Mouse (Mus musculus) kidney, embryonic 15.5 days (tissue): ENCODE measurements around the gene Nfx1. TPM values are rescaled to one million over a fixed set of nuclear protein-coding genes. Genes with fewer than 3 reads are reported as not detected.

Source experiments
- ATAC-seq: fragments of 200-750 bp; cut with Nextera tagmentation; replicated peaks from 2 replicates; pipeline ENCODE4 v1.8.0; 2017; ENCODE audit warnings: moderate TSS enrichment; ENCODE audit not compliant: low FRiP score
- H3K27ac ChIP-seq: fragments of 300-500 bp; sonication (generic); 2 replicates; pipeline ENCODE4 v1.5.1; 2015; ENCODE audit warnings: mild to moderate bottlenecking, inconsistent platforms
- H3K27me3 ChIP-seq: fragments of 300-500 bp; sonication (generic); 2 replicates; pipeline ENCODE4 v1.6.1; 2015; ENCODE audit warnings: inconsistent platforms
- H3K36me3 ChIP-seq: fragments of 300-500 bp; sonication (generic); 2 replicates; pipeline ENCODE4 v1.6.1; 2015; ENCODE audit warnings: inconsistent platforms
- H3K4me1 ChIP-seq: fragments of 300-500 bp; sonication (generic); 2 replicates; pipeline ENCODE4 v1.6.1; 2015; ENCODE audit warnings: inconsistent platforms
- H3K4me2 ChIP-seq: fragments of 300-500 bp; sonication (generic); 2 replicates; pipeline ENCODE4 v1.6.1; 2015; ENCODE audit warnings: moderate library complexity, mild to moderate bottlenecking, inconsistent platforms
- H3K4me3 ChIP-seq: fragments of 300-500 bp; sonication (generic); replicated peaks from 2 replicates; pipeline ENCODE4 v1.5.1; 2015; ENCODE audit warnings: mild to moderate bottlenecking, inconsistent platforms
- H3K9ac ChIP-seq: fragments of 300-500 bp; sonication (generic); 2 replicates; pipeline ENCODE4 v1.6.1; 2015; ENCODE audit warnings: mild to moderate bottlenecking, inconsistent platforms
- H3K9me3 ChIP-seq: fragments of 300-500 bp; sonication (generic); replicated peaks from 2 replicates; pipeline ENCODE4 v1.6.1; 2016; ENCODE audit warnings: inconsistent platforms
- WGBS: fragments of 180-500 bp; shearing (Covaris S2); methylation state at CpG from one replicate; pipeline ENCODE4 v1.1.7; 2015; ENCODE audit warnings: mixed read lengths; 5-methylcytosine and 5-hydroxymethylcytosine counted together
- polyA plus RNA-seq: library from polyadenylated mRNA; unstranded; fragments of >200 nt; fragmentation: Nextera tagmentation; extraction: Ambion mirVana; gene quantifications from 2 replicates; pipeline ENCODE4 v1.2.1, GENCODE M21; 2015

The Nfx1 gene
- polyA plus RNA-seq, 1 experiment from 2014 or later = 87.3 TPM

- Histone ChIP-seq H3K27ac (no peak overlapping the region), H3K27me3 (no peaks in the 10 kb centered on the region), H3K4me1 (no peaks in the 10 kb centered on the region), H3K9ac (no peak overlapping the region), H3K36me3 (peaks cover 45% of the 10 kb centered on the region), H3K4me3 (no peak overlapping the region), H3K9me3 (no peaks in the 10 kb centered on the region), H3K4me2 (no peak overlapping the region)
- 83% methylated on average over 3 of the region's 3 CpGs for WGBS
- no peak for ATAC-seq
Observed at GRCm38 (mm10) chr4:41027872-41028271, 57.2 kb downstream of the Nfx1 start.

- Histone ChIP-seq H3K9me3 (no peaks in the 10 kb centered on the region), H3K36me3 (peaks cover 42% of the 10 kb centered on the region), H3K4me2 (no peak overlapping the region), H3K27me3 (no peaks in the 10 kb centered on the region), H3K4me1 (no peaks in the 10 kb centered on the region), H3K27ac (no peak overlapping the region), H3K9ac (no peak overlapping the region), H3K4me3 (no peak overlapping the region)
- ATAC-seq = no peak
- WGBS = 80% methylated on average over 4 of the region's 4 CpGs
Observed at GRCm38 (mm10) chr4:41028272-41028671, 57.6 kb downstream of the Nfx1 start.

- Histone ChIP-seq H3K36me3 (peaks cover 31% of the 10 kb centered on the region), H3K4me2 (no peak overlapping the region), H3K4me3 (no peak overlapping the region), H3K9ac (no peak overlapping the region), H3K27ac (no peak overlapping the region), H3K27me3 (no peaks in the 10 kb centered on the region), H3K9me3 (no peaks in the 10 kb centered on the region), H3K4me1 (no peaks in the 10 kb centered on the region)
- no peak for ATAC-seq
- 87% methylated on average over 5 of the region's 5 CpGs for WGBS
Observed at GRCm38 (mm10) chr4:41029372-41029771, 58.7 kb downstream of the Nfx1 start.

DNA sequence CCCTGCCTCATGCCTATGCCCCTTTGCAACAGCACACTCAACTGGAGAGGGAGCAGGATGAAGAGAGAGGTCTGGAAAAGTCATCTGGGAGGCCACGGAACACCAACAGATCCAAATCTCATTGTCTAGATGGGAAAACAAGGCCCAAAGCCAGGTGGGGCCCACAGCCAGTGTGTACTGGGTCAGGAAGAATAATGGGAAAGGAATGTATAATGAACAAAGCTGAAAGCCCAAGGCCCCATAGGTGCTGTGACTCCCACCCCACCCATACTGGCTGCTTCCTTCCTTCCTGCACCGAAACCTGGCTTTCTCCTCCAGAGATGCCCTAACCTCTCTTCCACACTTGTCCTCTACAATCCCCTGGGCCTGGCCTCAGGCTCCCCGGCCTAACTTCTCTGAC lies 60.5 kb downstream of the Nfx1 start:
- ATAC-seq = no peak
- H3K9ac ChIP-seq = no peak overlapping the region
- no peaks in the 10 kb centered on the region for H3K27me3 ChIP-seq
- no peak overlapping the region for H3K27ac ChIP-seq
- H3K36me3 ChIP-seq = peaks cover 18% of the 10 kb centered on the region
- H3K9me3 ChIP-seq = no peaks in the 10 kb centered on the region
- 59% methylated on average over 3 of the region's 3 CpGs for WGBS
- H3K4me3 ChIP-seq = no peak overlapping the region
- no peaks in the 10 kb centered on the region for H3K4me1 ChIP-seq
- H3K4me2 ChIP-seq = no peak overlapping the region

DNA sequence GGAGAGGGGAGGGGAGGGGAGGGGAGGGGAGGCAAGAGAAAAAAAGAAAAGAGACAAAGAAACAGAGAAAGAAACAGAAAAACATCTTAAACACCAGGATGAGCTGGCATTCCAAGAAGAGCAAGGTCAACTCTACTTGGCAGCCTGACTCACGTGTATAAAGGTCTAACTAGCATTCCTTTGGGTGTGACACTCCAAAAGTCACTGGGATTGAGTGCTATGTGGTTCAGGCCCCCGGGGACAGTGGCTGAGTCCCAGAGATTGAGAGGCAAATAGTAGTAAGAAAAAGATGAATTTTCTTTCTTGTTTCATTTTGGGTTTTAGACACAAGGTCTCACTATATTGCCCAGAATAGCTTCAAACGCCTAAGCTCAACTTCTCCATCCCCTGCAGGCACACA lies 67.2 kb downstream of the Nfx1 start:
- ATAC-seq = no peak
- 55% methylated on average over 3 of the region's 3 CpGs for WGBS
- Histone ChIP-seq H3K4me1 (peaks cover 15% of the 10 kb centered on the region), H3K4me3 (no peak overlapping the region), H3K9ac (no peak overlapping the region), H3K27me3 (no peaks in the 10 kb centered on the region), H3K9me3 (no peaks in the 10 kb centered on the region), H3K4me2 (no peak overlapping the region), H3K36me3 (no peaks in the 10 kb centered on the region), H3K27ac (no peak overlapping the region)

DNA sequence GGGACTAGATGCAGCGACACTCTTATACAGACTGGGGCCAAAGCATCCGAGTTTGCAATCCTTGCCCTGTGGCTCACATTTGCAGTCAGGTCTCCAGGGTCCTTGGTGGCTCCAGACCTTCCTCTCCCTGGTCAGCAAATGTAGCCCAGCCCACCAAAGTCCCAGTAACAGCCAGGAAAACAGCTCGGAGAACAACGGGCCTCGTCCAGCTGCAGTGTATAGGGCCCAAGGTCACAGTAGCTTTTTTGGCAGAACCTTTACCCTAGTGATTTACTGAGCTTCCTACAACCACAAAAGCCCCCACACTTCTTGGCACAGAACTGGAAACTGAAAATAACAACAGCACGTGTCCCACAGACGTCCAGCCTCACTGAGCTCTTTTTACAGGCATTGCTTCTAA lies 70.3 kb downstream of the Nfx1 start:
- peak; percentile 47 for ATAC-seq

GRCm38 (mm10) chr4:41042880-41043279 lies 72.2 kb downstream of the Nfx1 start:
- peak overlapping the region; percentile 12; the same call in 1 of the 2 replicates for H3K4me2 ChIP-seq
- no peaks in the 10 kb centered on the region for H3K36me3 ChIP-seq
- no peak overlapping the region for H3K27ac ChIP-seq
- no peak overlapping the region for H3K9ac ChIP-seq
- H3K4me1 ChIP-seq = peaks cover 17% of the 10 kb centered on the region
- no peaks in the 10 kb centered on the region for H3K27me3 ChIP-seq
- no peak overlapping the region for H3K4me3 ChIP-seq
- H3K9me3 ChIP-seq = no peaks in the 10 kb centered on the region
- ATAC-seq = peak; percentile 55; the same call in 1 of the 2 replicates
- whole genome bisulfite sequencing = 45% methylated on average over 12 of the region's 12 CpGs

More for the DNA sequence above, 70.3 kb downstream of the Nfx1 start:
- peak overlapping the region; percentile 56; the same call in 1 of the 2 replicates for H3K27ac ChIP-seq
- no peak overlapping the region for H3K4me2 ChIP-seq
- 33% methylated on average over 7 of the region's 7 CpGs for WGBS
- no peaks in the 10 kb centered on the region for H3K9me3 ChIP-seq
- H3K4me3 ChIP-seq = no peak overlapping the region
- peaks cover 17% of the 10 kb centered on the region for H3K4me1 ChIP-seq
- no peaks in the 10 kb centered on the region for H3K36me3 ChIP-seq
- H3K27me3 ChIP-seq = no peaks in the 10 kb centered on the region
- H3K9ac ChIP-seq = no peak overlapping the region

- Histone ChIP-seq H3K36me3 (no peaks in the 10 kb centered on the region), H3K9me3 (no peaks in the 10 kb centered on the region), H3K4me2 (no peak overlapping the region), H3K4me3 (no peak overlapping the region), H3K27me3 (no peaks in the 10 kb centered on the region), H3K27ac (no peak overlapping the region), H3K9ac (no peak overlapping the region), H3K4me1 (peaks cover 17% of the 10 kb centered on the region)
- 77% methylated on average over 5 of the region's 5 CpGs for WGBS
- no peak for ATAC-seq
Observed at GRCm38 (mm10) chr4:41043961-41044360, 73.3 kb downstream of the Nfx1 start.

DNA sequence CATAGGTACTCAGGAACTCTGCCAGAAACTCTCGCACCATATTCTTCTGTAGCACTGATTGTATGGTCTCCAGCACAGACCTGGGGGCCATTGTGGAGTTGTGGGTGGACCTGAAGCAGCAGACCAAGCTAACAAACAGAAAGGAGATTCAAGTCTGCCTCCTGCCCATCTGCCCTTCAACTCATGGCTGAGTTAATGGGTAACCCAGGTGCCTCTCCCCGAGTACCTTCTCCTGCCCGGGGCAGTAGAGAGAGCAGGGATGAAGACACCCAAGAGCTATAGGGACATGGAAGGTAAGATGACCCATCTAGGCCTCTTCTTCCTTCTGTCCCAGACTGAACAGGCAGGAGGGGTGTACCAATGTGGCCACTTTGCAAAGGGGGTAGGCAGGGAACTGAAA lies 74.6 kb downstream of the Nfx1 start:
- no peak overlapping the region for H3K27ac ChIP-seq
- H3K4me3 ChIP-seq = no peak overlapping the region
- WGBS = 78% methylated on average over 3 of the region's 3 CpGs
- no peak for ATAC-seq
- H3K9me3 ChIP-seq = no peaks in the 10 kb centered on the region
- no peaks in the 10 kb centered on the region for H3K36me3 ChIP-seq
- H3K4me2 ChIP-seq = no peak overlapping the region
- H3K4me1 ChIP-seq = peaks cover 16% of the 10 kb centered on the region
- H3K9ac ChIP-seq = no peak overlapping the region
- H3K27me3 ChIP-seq = no peaks in the 10 kb centered on the region

DNA sequence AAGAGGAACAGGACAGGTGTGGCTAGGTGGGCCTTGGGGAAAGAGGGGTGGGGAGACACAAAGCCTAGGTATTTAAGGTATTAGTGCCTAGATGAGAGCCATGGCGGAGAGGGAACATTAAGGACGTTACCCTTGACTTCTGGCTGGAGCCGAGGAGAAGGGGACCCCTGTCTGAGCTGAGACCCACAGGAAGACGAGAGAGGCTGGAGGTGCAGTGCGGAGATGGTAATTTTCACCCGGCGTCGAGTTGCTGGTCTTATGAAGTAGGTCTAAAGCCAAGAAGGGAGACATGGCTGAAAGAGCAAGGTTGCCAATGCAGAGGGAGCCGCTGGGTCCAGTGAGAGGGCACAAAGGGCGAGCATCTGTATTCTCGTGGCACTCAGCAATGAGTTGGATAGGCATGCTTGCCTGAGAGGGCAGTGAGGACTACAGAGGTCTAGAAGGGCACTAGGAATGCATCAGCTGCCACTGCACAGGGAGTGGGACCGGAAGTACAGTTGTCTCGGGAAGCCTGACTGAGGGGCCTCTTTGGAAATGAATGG lies 75.6 kb downstream of the Nfx1 start:
- Histone ChIP-seq H3K4me3 (no peak overlapping the region), H3K4me2 (no peak overlapping the region), H3K9ac (no peak overlapping the region), H3K27me3 (no peaks in the 10 kb centered on the region), H3K36me3 (no peaks in the 10 kb centered on the region), H3K4me1 (peaks cover 12% of the 10 kb centered on the region), H3K27ac (no peak overlapping the region), H3K9me3 (no peaks in the 10 kb centered on the region)
- WGBS = 78% methylated on average over 13 of the region's 13 CpGs
- ATAC-seq = no peak

GRCm38 (mm10) chr4:41047524-41048271 lies 77.0 kb downstream of the Nfx1 start, which contains the start of gene Aqp7:
Gene Aqp7 (minus strand): TSS chr4:41048139.
- no peak within 1 kb of the TSS for H3K27ac ChIP-seq
- 41% methylated on average over 9 of the region's 9 CpGs for WGBS
- no peak within 1 kb of the TSS for H3K4me3 ChIP-seq
- no peaks in the 10 kb centered on the region for H3K9me3 ChIP-seq
- no peak within 1 kb of the TSS for H3K4me2 ChIP-seq
- H3K4me1 ChIP-seq = peaks cover 9% of the 10 kb centered on the region
- ATAC-seq = no peak
- no peak within 1 kb of the TSS for H3K9ac ChIP-seq
- H3K27me3 ChIP-seq = no peaks in the 10 kb centered on the region
- H3K36me3 ChIP-seq = no peaks in the 10 kb centered on the region

DNA sequence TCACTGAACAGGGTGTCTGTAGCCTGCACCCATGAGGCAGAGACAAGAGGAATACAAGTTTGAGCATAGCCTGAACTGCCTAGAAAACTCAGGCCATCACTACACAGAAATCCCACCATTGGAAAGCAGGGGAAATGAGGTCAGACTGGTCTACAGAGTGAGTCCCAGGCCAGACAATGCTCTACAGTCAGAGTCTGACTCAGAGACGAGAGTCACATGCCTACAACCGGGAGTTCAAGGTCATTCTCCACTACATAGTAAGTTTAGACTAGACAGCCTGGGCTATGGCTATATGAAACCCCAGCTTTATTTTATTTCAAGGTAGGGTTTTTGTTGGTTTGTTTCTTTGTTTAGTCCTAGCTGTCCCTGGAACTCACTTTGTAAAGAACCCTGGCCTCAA lies 78.2 kb downstream of the Nfx1 start:
- 67% methylated on average over 2 of the region's 2 CpGs for WGBS
- H3K9ac ChIP-seq = no peak overlapping the region
- H3K4me1 ChIP-seq = peaks cover 5% of the 10 kb centered on the region
- no peak for ATAC-seq
- no peaks in the 10 kb centered on the region for H3K27me3 ChIP-seq
- H3K4me2 ChIP-seq = no peak overlapping the region
- H3K4me3 ChIP-seq = no peak overlapping the region
- no peaks in the 10 kb centered on the region for H3K9me3 ChIP-seq
- H3K27ac ChIP-seq = no peak overlapping the region
- H3K36me3 ChIP-seq = no peaks in the 10 kb centered on the region
